Mouse (Mus musculus) small intestine, adult 2 months (tissue): ENCODE measurements around the gene AC170998.1.

Source experiments
- CTCF ChIP-seq: fragments of 200-500 bp; IDR thresholded peaks from 2 replicates; pipeline ENCODE4 v1.5.1; 2012; ENCODE audit warnings: low read depth, mild to moderate bottlenecking, control low read depth, inconsistent platforms, low read length, moderate library complexity, mixed read lengths; ENCODE audit not compliant: insufficient replicate concordance, insufficient read length; ENCODE audit errors: extremely low read depth
- POLR2A ChIP-seq: fragments of 200-500 bp; IDR thresholded peaks from 2 replicates; pipeline ENCODE4 v1.6.1; 2012; ENCODE audit warnings: low read depth, mild to moderate bottlenecking, control low read depth, inconsistent platforms, low read length, moderate library complexity

GRCm38 (mm10) chr17:28706697-28707096, 19.2 kb upstream of the AC170998.1 start:
- TF ChIP-seq CTCF = no peak
- no peak for TF ChIP-seq POLR2A
